Mouse (Mus musculus) WW6 (cell line): ENCODE results near the gene Gm4201.
"Not testable (repeated sequence)": the region's sequence is repeated elsewhere in the genome, so short reads cannot be mapped to it uniquely, and the experiment has no call there.

Source experiments
- DNase-seq: peaks from one replicate; pipeline ENCODE4 v3.0.0-alpha.2; 2013; ENCODE audit warnings: low read depth, low spot score

Gm4201 gene

DNA sequence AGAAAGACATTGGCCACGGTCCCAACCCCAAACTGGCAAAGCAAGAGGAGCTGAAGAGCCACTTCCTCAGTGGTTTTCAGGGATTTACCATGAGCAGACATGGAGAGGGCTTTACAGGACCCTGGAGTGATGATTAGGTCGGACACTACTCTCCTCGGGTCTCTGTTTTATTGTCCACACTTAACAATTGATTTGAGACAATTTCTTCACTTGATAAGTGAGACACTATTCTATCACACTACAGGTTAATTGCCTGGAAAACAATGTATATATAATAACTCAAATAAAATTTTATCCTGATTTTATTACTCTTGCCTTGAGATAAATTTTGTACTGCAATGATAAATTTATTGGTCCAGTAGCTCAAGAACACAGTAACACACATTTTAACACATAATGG, at the start of gene Gm4201:
Gene Gm4201 (minus strand): TSS at position 101 of the 400 bp plus-strand sequence.
- not testable (repeated sequence) for DNase-seq

DNA sequence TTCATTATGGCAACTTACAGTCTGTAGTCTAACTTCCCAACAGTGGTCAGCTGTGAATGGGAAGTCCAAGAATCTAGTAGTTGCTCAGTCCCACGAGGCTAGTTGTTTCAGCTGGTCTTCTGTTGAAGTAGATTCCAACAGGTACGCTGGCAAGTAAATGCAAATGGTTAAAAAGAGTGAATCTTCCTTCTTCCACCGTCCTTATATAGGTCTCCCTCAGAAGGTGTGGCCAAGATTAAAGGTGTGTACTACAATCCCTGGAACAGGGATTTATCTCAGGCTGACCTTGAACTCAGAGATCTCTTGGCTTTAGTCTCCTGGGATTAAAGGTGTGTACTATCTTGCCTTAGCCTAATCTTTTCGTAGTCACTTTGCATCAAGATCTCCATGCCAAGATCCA, 22.9 kb upstream of the Gm4201 start, which contains the start of gene Gm4565:
Gene Gm4565 (minus strand): TSS at position 101 of the 400 bp plus-strand sequence.
- DNase-seq: not testable (repeated sequence)

DNA sequence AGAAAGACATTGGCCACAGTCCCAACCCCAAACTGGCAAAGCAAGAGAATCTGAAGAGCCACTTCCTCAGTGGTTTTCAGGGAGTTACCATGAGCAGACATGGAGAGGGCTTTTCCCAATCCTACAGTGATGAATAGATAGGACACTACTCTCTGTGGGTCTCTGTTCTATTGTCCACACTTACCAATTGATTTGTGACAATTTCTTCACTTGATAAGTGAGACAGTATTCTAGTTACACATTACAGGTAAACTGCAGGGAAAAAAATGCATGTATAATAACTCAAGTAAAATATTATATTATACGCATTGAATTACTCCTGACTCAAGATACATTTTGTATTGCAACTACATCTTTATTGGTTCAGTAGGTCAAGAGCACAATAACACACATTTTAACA, 30.4 kb downstream of the Gm4201 start, which contains the start of gene Gm8677:
Gene Gm8677 (minus strand): TSS at position 101 of the 400 bp plus-strand sequence.
- not testable (repeated sequence) for DNase-seq

DNA sequence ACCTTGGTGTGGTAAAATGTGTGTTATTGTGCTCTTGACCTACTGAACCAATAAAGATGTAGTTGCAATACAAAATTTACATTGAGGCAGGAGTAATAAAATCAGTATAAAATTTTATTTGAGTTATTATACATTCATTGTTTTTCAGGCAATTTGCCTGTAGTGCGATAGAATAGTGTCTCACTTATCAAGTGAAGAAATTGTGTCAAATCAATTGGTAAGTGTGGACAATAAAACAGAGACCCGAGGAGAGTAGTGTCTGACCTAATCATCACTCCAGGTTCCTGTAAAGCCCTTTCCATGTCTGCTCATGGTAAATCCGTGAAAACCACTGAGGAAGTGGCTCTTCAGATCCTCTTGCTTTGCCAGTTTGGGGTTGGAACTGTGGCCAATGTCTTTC, 42.5 kb downstream of the Gm4201 start, which contains the start of gene Vmn1r152:
Gene Vmn1r152 (plus strand): TSS at position 301 of the 400 bp plus-strand sequence.
- DNase-seq: not testable (repeated sequence)
